24 mouse cellular contexts compared by ENCODE assay signal in genomic region chr3:16855251-16855650, GRCm38 (mm10).
DNase-seq lines count a peak whose midpoint lies in the region; ATAC-seq and TF ChIP-seq lines count a peak whose summit lies in the region.
"Had no signal": no experiment of that assay in that cellular context is flagged by ENCODE, and none has a peak within 500 bp of the region (broad histone marks: within the 10 kb centered on the region; RNA-seq: fewer than 3 reads in every experiment).

No protein-coding gene starts in this region.

- no peaks in the 10 kb centered on the region for H3K27me3 ChIP-seq in forebrain, postnatal 0 days (ENCODE audit: insufficient read depth, low read length)
- H3K27me3 ChIP-seq in forebrain, embryonic 11.5 days (ENCODE audit: control insufficient read depth, insufficient read depth, low read length) = no peaks in the 10 kb centered on the region
- no peaks in the 10 kb centered on the region for H3K27me3 ChIP-seq in hindbrain, embryonic 12.5 days
- H3K27me3 ChIP-seq in hindbrain, postnatal 0 days (ENCODE audit: insufficient read depth, low read length) = no peaks in the 10 kb centered on the region
- H3K27me3 ChIP-seq in neural tube, embryonic 13.5 days = no peaks in the 10 kb centered on the region
- H3K27me3 ChIP-seq: heart, embryonic 12.5 days; liver, embryonic 13.5 days; megakaryocyte, embryonic 14.5 days had no signal

- no peak for TF ChIP-seq CTCF in forebrain, postnatal 0 days (IDR thresholded peaks at IDR 0.05; ENCODE audit: low read depth)
- TF ChIP-seq CTCF in hindbrain, postnatal 0 days (IDR thresholded peaks at IDR 0.05; ENCODE audit: low read depth) = no peak

- no peak overlapping the region for H3K9ac ChIP-seq in forebrain, postnatal 0 days
- H3K9ac ChIP-seq in forebrain, embryonic 11.5 days (ENCODE audit: low read length) = no peak overlapping the region
- H3K9ac ChIP-seq in hindbrain, embryonic 12.5 days = no peak overlapping the region
- peak overlapping the region; percentile 5; the same call in 1 of the 2 replicates for H3K9ac ChIP-seq in hindbrain, postnatal 0 days (replicated peaks; ENCODE audit: low read length)
- no peak overlapping the region for H3K9ac ChIP-seq in neural tube, embryonic 13.5 days
- H3K9ac ChIP-seq: heart, embryonic 12.5 days; liver, embryonic 13.5 days; lung, embryonic 14.5 days had no signal

- 58% methylated on average over 2 of the region's 2 CpGs for WGBS in forebrain, postnatal 0 days
- 66% methylated on average over 2 of the region's 2 CpGs for WGBS in forebrain, embryonic 11.5 days
- WGBS in hindbrain, embryonic 12.5 days = 45% methylated on average over 2 of the region's 2 CpGs
- WGBS in hindbrain, postnatal 0 days = 44% methylated on average over 2 of the region's 2 CpGs
- WGBS in neural tube, embryonic 13.5 days = 31% methylated on average over 2 of the region's 2 CpGs

- no peaks in the 10 kb centered on the region for H3K36me3 ChIP-seq in forebrain, postnatal 0 days (ENCODE audit: insufficient read depth)
- H3K36me3 ChIP-seq in forebrain, embryonic 11.5 days (ENCODE audit: control insufficient read depth, insufficient read depth, low read length) = no peaks in the 10 kb centered on the region
- no peaks in the 10 kb centered on the region for H3K36me3 ChIP-seq in hindbrain, embryonic 12.5 days
- no peaks in the 10 kb centered on the region for H3K36me3 ChIP-seq in hindbrain, postnatal 0 days (ENCODE audit: insufficient read depth, low read length)
- H3K36me3 ChIP-seq in neural tube, embryonic 13.5 days = no peaks in the 10 kb centered on the region
- H3K36me3 ChIP-seq: forebrain, embryonic 10.5 days; heart, embryonic 12.5 days; liver, embryonic 13.5 days had no signal

- H3K4me1 ChIP-seq in forebrain, postnatal 0 days (ENCODE audit: insufficient read depth) = no peaks in the 10 kb centered on the region
- H3K4me1 ChIP-seq in forebrain, embryonic 11.5 days (replicated peaks; ENCODE audit: control insufficient read depth, insufficient read depth, low read length) = no peaks in the 10 kb centered on the region
- H3K4me1 ChIP-seq in hindbrain, embryonic 12.5 days = peaks cover 3% of the 10 kb centered on the region; the same call in 1 of the 2 replicates
- no peaks in the 10 kb centered on the region for H3K4me1 ChIP-seq in hindbrain, postnatal 0 days (ENCODE audit: insufficient read depth, low read length)
- H3K4me1 ChIP-seq in neural tube, embryonic 13.5 days (replicated peaks) = peaks cover 28% of the 10 kb centered on the region
- H3K4me1 ChIP-seq: heart, embryonic 12.5 days; liver, embryonic 13.5 days; megakaryocyte, embryonic 14.5 days had no signal

- H3K9me3 ChIP-seq in forebrain, postnatal 0 days (ENCODE audit: low read length) = no peaks in the 10 kb centered on the region
- H3K9me3 ChIP-seq in forebrain, embryonic 11.5 days (ENCODE audit: control insufficient read depth, low read length) = no peaks in the 10 kb centered on the region
- no peaks in the 10 kb centered on the region for H3K9me3 ChIP-seq in hindbrain, embryonic 12.5 days (replicated peaks)
- H3K9me3 ChIP-seq in hindbrain, postnatal 0 days (ENCODE audit: low read length) = no peaks in the 10 kb centered on the region
- H3K9me3 ChIP-seq in neural tube, embryonic 13.5 days = no peaks in the 10 kb centered on the region
- H3K9me3 ChIP-seq: forebrain, embryonic 10.5 days; heart, embryonic 12.5 days; liver, embryonic 13.5 days; megakaryocyte, embryonic 14.5 days had no signal

- no peak overlapping the region for H3K4me3 ChIP-seq in forebrain, postnatal 0 days (ENCODE audit: low read depth, low read length)
- H3K4me3 ChIP-seq in forebrain, embryonic 11.5 days (ENCODE audit: low read depth, low read length) = no peak overlapping the region
- no peak overlapping the region for H3K4me3 ChIP-seq in hindbrain, embryonic 12.5 days
- H3K4me3 ChIP-seq in hindbrain, postnatal 0 days (ENCODE audit: low read length) = no peak overlapping the region
- no peak overlapping the region for H3K4me3 ChIP-seq in neural tube, embryonic 13.5 days
- H3K4me3 ChIP-seq: forebrain, embryonic 10.5 days; heart, embryonic 12.5 days; left cerebral cortex, adult 2 months; liver, embryonic 13.5 days; megakaryocyte, embryonic 14.5 days had no signal

- no peak for ATAC-seq in forebrain, postnatal 0 days
- ATAC-seq in forebrain, embryonic 11.5 days (replicated peaks; ENCODE audit: low FRiP score) = no peak
- no peak for ATAC-seq in hindbrain, embryonic 12.5 days (ENCODE audit: low FRiP score)
- ATAC-seq in hindbrain, postnatal 0 days = no peak
- ATAC-seq in neural tube, embryonic 13.5 days (ENCODE audit: low read depth) = peak; percentile 28; the same call in 1 of the 2 replicates
- no peak for ATAC-seq in cerebellum, adult (ENCODE audit: insufficient number of reproducible peaks, low FRiP score, low TSS enrichment)
- ATAC-seq: CD4-positive, CD25-positive, alpha-beta regulatory T cell, adult 4 months; intestine, postnatal 0 days had no signal

- H3K27ac ChIP-seq in forebrain, postnatal 0 days (ENCODE audit: low read depth, low read length) = 0 out of 2 replicates have a peak overlapping the region, but pooled peaks have one; percentile 45
- no peak overlapping the region for H3K27ac ChIP-seq in forebrain, embryonic 11.5 days (ENCODE audit: low read depth, low read length)
- H3K27ac ChIP-seq in hindbrain, embryonic 12.5 days = peak overlapping the region; percentile 87
- peak overlapping the region; percentile 83 for H3K27ac ChIP-seq in hindbrain, postnatal 0 days
- H3K27ac ChIP-seq in neural tube, embryonic 13.5 days (replicated peaks) = peak overlapping the region; percentile 89
- H3K27ac ChIP-seq: forebrain, embryonic 10.5 days; left cerebral cortex, adult 2 months; liver, embryonic 13.5 days had no signal

- no peak for DNase-seq in forebrain, postnatal 0 days
- no peak for DNase-seq in forebrain, embryonic 11.5 days (ENCODE audit: low spot score)
- peak; percentile 46 for DNase-seq in hindbrain, postnatal 0 days (ENCODE audit: low spot score)
- no peak for DNase-seq in natural killer cell, adult 2 months (ENCODE audit: low spot score in 2 of 2)
- DNase-seq: adrenal gland, postnatal 25 days; cerebellum, adult 11 months; cerebellum, postnatal 10 days; gastrocnemius, postnatal 14 days; heart, adult 18-20 months; heart, postnatal 10 days; layer of hippocampus, adult 9-11 months; liver, embryonic 13.5 days; lung, embryonic 14.5 days; right cerebral cortex, postnatal 25 days; spleen, adult 18-20 months had no signal

- no peak overlapping the region for H3K4me2 ChIP-seq in forebrain, postnatal 0 days (ENCODE audit: low read depth)
- no peak overlapping the region for H3K4me2 ChIP-seq in forebrain, embryonic 11.5 days (ENCODE audit: low read depth, low read length, severe bottlenecking)
- H3K4me2 ChIP-seq in hindbrain, embryonic 12.5 days (replicated peaks) = no peak overlapping the region
- no peak overlapping the region for H3K4me2 ChIP-seq in hindbrain, postnatal 0 days (ENCODE audit: low read depth, low read length)
- no peak overlapping the region for H3K4me2 ChIP-seq in neural tube, embryonic 13.5 days
- H3K4me2 ChIP-seq: heart, embryonic 12.5 days; liver, embryonic 13.5 days; lung, embryonic 14.5 days had no signal
